Mouse (Mus musculus): ENCODE measurements around the gene Camk1d. TPM values are rescaled to one million over a fixed set of nuclear protein-coding genes. Genes with fewer than 3 reads are reported as not detected.

Camk1d gene
- polyA plus RNA-seq, 1 experiment, result 9.8 TPM

GRCm38 (mm10) chr2:5702370-5702769 is 11.9 kb downstream of the Camk1d start:
- 56% methylated on average over 2 of the region's 2 CpGs for WGBS
- Histone ChIP-seq H3K4me3 (replicated peaks; ENCODE audit: control insufficient read depth, low read depth, low read length) (no peak overlapping the region), H3K27ac (ENCODE audit: control insufficient read depth, insufficient read depth, low read depth, low read length, poor library complexity) (no peak overlapping the region), H3K4me1 (ENCODE audit: control insufficient read depth, insufficient read depth, low read length) (peaks cover 4% of the 10 kb centered on the region)
- TF ChIP-seq CTCF (IDR thresholded peaks at IDR 0.05; ENCODE audit: control insufficient read depth, insufficient read depth, low read length), result no peak

GRCm38 (mm10) chr2:5700931-5701330 is 13.4 kb downstream of the Camk1d start:
- Histone ChIP-seq H3K4me3 (replicated peaks; ENCODE audit: control insufficient read depth, low read depth, low read length) (no peak overlapping the region), H3K27ac (ENCODE audit: control insufficient read depth, insufficient read depth, low read depth, low read length, poor library complexity) (no peak overlapping the region), H3K4me1 (ENCODE audit: control insufficient read depth, insufficient read depth, low read length) (peaks cover 4% of the 10 kb centered on the region)
- no peak for TF ChIP-seq POLR2A (IDR thresholded peaks at IDR 0.05; ENCODE audit: borderline replicate concordance, control insufficient read depth, low read depth, low read length)
- no peak for TF ChIP-seq CTCF (IDR thresholded peaks at IDR 0.05; ENCODE audit: control insufficient read depth, insufficient read depth, low read length)
- WGBS, result 84% methylated on average over 3 of the region's 3 CpGs

GRCm38 (mm10) chr2:5698451-5698850 is 15.9 kb downstream of the Camk1d start:
- H3K4me3 ChIP-seq (replicated peaks; ENCODE audit: control insufficient read depth, low read depth, low read length), result no peak overlapping the region
- TF ChIP-seq CTCF (IDR thresholded peaks at IDR 0.05; ENCODE audit: control insufficient read depth, insufficient read depth, low read length) (no peak), POLR2A (IDR thresholded peaks at IDR 0.05; ENCODE audit: borderline replicate concordance, control insufficient read depth, low read depth, low read length) (no peak)
- peaks cover 4% of the 10 kb centered on the region for H3K4me1 ChIP-seq (ENCODE audit: control insufficient read depth, insufficient read depth, low read length)
- no peak overlapping the region for H3K27ac ChIP-seq (ENCODE audit: control insufficient read depth, insufficient read depth, low read depth, low read length, poor library complexity)
- WGBS, result 77% methylated on average over 8 of the region's 8 CpGs

GRCm38 (mm10) chr2:5694094-5694493 is 20.2 kb downstream of the Camk1d start:
- WGBS, result 53% methylated on average over 9 of the region's 9 CpGs
- no peak overlapping the region for H3K27ac ChIP-seq (ENCODE audit: control insufficient read depth, insufficient read depth, low read depth, low read length, poor library complexity)
- no peak overlapping the region for H3K4me3 ChIP-seq (replicated peaks; ENCODE audit: control insufficient read depth, low read depth, low read length)
- TF ChIP-seq POLR2A (IDR thresholded peaks at IDR 0.05; ENCODE audit: borderline replicate concordance, control insufficient read depth, low read depth, low read length) (no peak), CTCF (IDR thresholded peaks at IDR 0.05; ENCODE audit: control insufficient read depth, insufficient read depth, low read length) (no peak)
- H3K4me1 ChIP-seq (ENCODE audit: control insufficient read depth, insufficient read depth, low read length), result peaks cover 1% of the 10 kb centered on the region

- no peak for TF ChIP-seq CTCF (IDR thresholded peaks at IDR 0.05; ENCODE audit: control insufficient read depth, insufficient read depth, low read length)
- no peak for TF ChIP-seq POLR2A (IDR thresholded peaks at IDR 0.05; ENCODE audit: borderline replicate concordance, control insufficient read depth, low read depth, low read length)
- WGBS, result 44% methylated on average over 3 of the region's 3 CpGs
Measured at GRCm38 (mm10) chr2:5691729-5692128, 22.6 kb downstream of the Camk1d start.

GRCm38 (mm10) chr2:5683366-5683765 is 30.9 kb downstream of the Camk1d start:
- TF ChIP-seq CTCF (IDR thresholded peaks at IDR 0.05; ENCODE audit: control insufficient read depth, insufficient read depth, low read length), result no peak
- TF ChIP-seq POLR2A (IDR thresholded peaks at IDR 0.05; ENCODE audit: borderline replicate concordance, control insufficient read depth, low read depth, low read length), result no peak
- Histone ChIP-seq H3K4me1 (ENCODE audit: control insufficient read depth, insufficient read depth, low read length) (no peaks in the 10 kb centered on the region), H3K4me3 (replicated peaks; ENCODE audit: control insufficient read depth, low read depth, low read length) (no peak overlapping the region), H3K27ac (ENCODE audit: control insufficient read depth, insufficient read depth, low read depth, low read length, poor library complexity) (no peak overlapping the region)
- 89% methylated on average over 4 of the region's 4 CpGs for WGBS

More at GRCm38 (mm10) chr2:5691729-5692128, 22.6 kb downstream of the Camk1d start:
- Histone ChIP-seq H3K27ac (ENCODE audit: control insufficient read depth, insufficient read depth, low read depth, low read length, poor library complexity) (no peak overlapping the region), H3K4me3 (replicated peaks; ENCODE audit: control insufficient read depth, low read depth, low read length) (no peak overlapping the region), H3K4me1 (ENCODE audit: control insufficient read depth, insufficient read depth, low read length) (no peaks in the 10 kb centered on the region; the same call in 1 of the 2 replicates)

- TF ChIP-seq POLR2A (IDR thresholded peaks at IDR 0.05; ENCODE audit: borderline replicate concordance, control insufficient read depth, low read depth, low read length), result no peak
- TF ChIP-seq CTCF (IDR thresholded peaks at IDR 0.05; ENCODE audit: control insufficient read depth, insufficient read depth, low read length), result no peak
Measured at GRCm38 (mm10) chr2:5681909-5682308, 32.4 kb downstream of the Camk1d start.

GRCm38 (mm10) chr2:5681302-5681701 is 33.0 kb downstream of the Camk1d start:
- Histone ChIP-seq H3K4me3 (replicated peaks; ENCODE audit: control insufficient read depth, low read depth, low read length) (no peak overlapping the region), H3K4me1 (ENCODE audit: control insufficient read depth, insufficient read depth, low read length) (no peaks in the 10 kb centered on the region), H3K27ac (ENCODE audit: control insufficient read depth, insufficient read depth, low read depth, low read length, poor library complexity) (no peak overlapping the region)
- TF ChIP-seq CTCF (IDR thresholded peaks at IDR 0.05; ENCODE audit: control insufficient read depth, insufficient read depth, low read length) (no peak), POLR2A (IDR thresholded peaks at IDR 0.05; ENCODE audit: borderline replicate concordance, control insufficient read depth, low read depth, low read length) (no peak)
- WGBS, result 84% methylated on average over 7 of the region's 7 CpGs

More at GRCm38 (mm10) chr2:5681909-5682308, 32.4 kb downstream of the Camk1d start:
- Histone ChIP-seq H3K4me1 (ENCODE audit: control insufficient read depth, insufficient read depth, low read length) (no peaks in the 10 kb centered on the region), H3K27ac (ENCODE audit: control insufficient read depth, insufficient read depth, low read depth, low read length, poor library complexity) (no peak overlapping the region), H3K4me3 (replicated peaks; ENCODE audit: control insufficient read depth, low read depth, low read length) (no peak overlapping the region)
- 67% methylated on average over 8 of the region's 8 CpGs for WGBS

- Histone ChIP-seq H3K4me1 (ENCODE audit: control insufficient read depth, insufficient read depth, low read length) (no peaks in the 10 kb centered on the region), H3K4me3 (replicated peaks; ENCODE audit: control insufficient read depth, low read depth, low read length) (no peak overlapping the region), H3K27ac (ENCODE audit: control insufficient read depth, insufficient read depth, low read depth, low read length, poor library complexity) (no peak overlapping the region)
- no peak for TF ChIP-seq POLR2A (IDR thresholded peaks at IDR 0.05; ENCODE audit: borderline replicate concordance, control insufficient read depth, low read depth, low read length)
- no peak for TF ChIP-seq CTCF (IDR thresholded peaks at IDR 0.05; ENCODE audit: control insufficient read depth, insufficient read depth, low read length)
- 69% methylated on average over 2 of the region's 2 CpGs for WGBS
Measured at GRCm38 (mm10) chr2:5679055-5679454, 35.3 kb downstream of the Camk1d start.

Measured in bone marrow, adult 2 months (tissue).